Mouse (Mus musculus): ENCODE measurements at regions not wholly inside any gene's neighbourhood (a gene's known extent, or its start where the extent isn't known, plus 50 kb on each side); places are given as distances from the start of the nearest gene placed in this dataset.

- DNase-seq (ENCODE audit: low read depth, low spot score), result peak; percentile 24
These were observed 232.0 kb downstream of the Nap1l3 start for GRCm38 (mm10) chrX:122165179-122165578.

Measured in A20 (cell line).